Mouse (Mus musculus) embryonic facial prominence, embryonic 10.5 days (tissue): ENCODE measurements around the gene Ankef1. TPM values are rescaled to one million over a fixed set of nuclear protein-coding genes. Genes with fewer than 3 reads are reported as not detected.

Experiments
- DNase-seq: peaks from one replicate; pipeline ENCODE4 v3.0.0-alpha.2; 2017; ENCODE audit warnings: low spot score
- H3K27ac ChIP-seq: fragments of 300-500 bp; sonication (generic); replicated peaks from 2 replicates; pipeline ENCODE4 v1.5.1; 2016; ENCODE audit warnings: mild to moderate bottlenecking
- H3K27me3 ChIP-seq: fragments of 300-500 bp; sonication (generic); replicated peaks from 2 replicates; pipeline ENCODE4 v1.6.1; 2016; ENCODE audit warnings: low read depth, mild to moderate bottlenecking; ENCODE audit not compliant: poor library complexity, severe bottlenecking
- H3K36me3 ChIP-seq: fragments of 300-500 bp; sonication (generic); replicated peaks from 2 replicates; pipeline ENCODE4 v1.6.1; 2016; ENCODE audit warnings: mild to moderate bottlenecking, moderate library complexity
- H3K4me1 ChIP-seq: fragments of 300-500 bp; sonication (generic); 2 replicates; pipeline ENCODE4 v1.6.1; 2016
- H3K4me3 ChIP-seq: fragments of 300-500 bp; sonication (generic); 2 replicates; pipeline ENCODE4 v1.5.1; 2016; ENCODE audit warnings: mild to moderate bottlenecking, moderate library complexity
- H3K9me3 ChIP-seq: fragments of 300-500 bp; sonication (generic); 2 replicates; pipeline ENCODE4 v1.6.1; 2016; ENCODE audit warnings: mild to moderate bottlenecking
- WGBS: fragments of 180-500 bp; shearing (Covaris S2); methylation state at CpG from one replicate; pipeline ENCODE4 v1.1.7; 2016; 5-methylcytosine and 5-hydroxymethylcytosine counted together
- polyA plus RNA-seq: library from polyadenylated mRNA; unstranded; fragments of >200 nt; fragmentation: Nextera tagmentation; extraction: Ambion mirVana; gene quantifications from 2 replicates; pipeline ENCODE4 v1.2.1, GENCODE M21; 2016

Gene Ankef1
- polyA plus RNA-seq: 0.46 and 0.57 TPM in 2 replicates

GRCm38 (mm10) chr2:136501651-136502050, at the start of gene Ankef1:
Gene Ankef1 (plus strand): TSS chr2:136501910.
- Histone ChIP-seq H3K27ac (no peak within 1 kb of the TSS), H3K4me3 (no peak within 1 kb of the TSS), H3K4me1 (peaks cover 14% of the 10 kb centered on the region), H3K9me3 (no peaks in the 10 kb centered on the region), H3K27me3 (no peaks in the 10 kb centered on the region), H3K36me3 (no peaks in the 10 kb centered on the region)
- DNase-seq: no peak
- WGBS: 90% methylated on average over 1 of the region's 1 CpGs

- Histone ChIP-seq H3K9me3 (no peaks in the 10 kb centered on the region), H3K4me3 (no peak overlapping the region), H3K27ac (no peak overlapping the region), H3K4me1 (no peaks in the 10 kb centered on the region), H3K27me3 (no peaks in the 10 kb centered on the region), H3K36me3 (no peaks in the 10 kb centered on the region)
- DNase-seq: no peak
- 77% methylated on average over 2 of the region's 2 CpGs for WGBS
Measured at GRCm38 (mm10) chr2:136456468-136456867, 45.2 kb upstream of the Ankef1 start.

DNA sequence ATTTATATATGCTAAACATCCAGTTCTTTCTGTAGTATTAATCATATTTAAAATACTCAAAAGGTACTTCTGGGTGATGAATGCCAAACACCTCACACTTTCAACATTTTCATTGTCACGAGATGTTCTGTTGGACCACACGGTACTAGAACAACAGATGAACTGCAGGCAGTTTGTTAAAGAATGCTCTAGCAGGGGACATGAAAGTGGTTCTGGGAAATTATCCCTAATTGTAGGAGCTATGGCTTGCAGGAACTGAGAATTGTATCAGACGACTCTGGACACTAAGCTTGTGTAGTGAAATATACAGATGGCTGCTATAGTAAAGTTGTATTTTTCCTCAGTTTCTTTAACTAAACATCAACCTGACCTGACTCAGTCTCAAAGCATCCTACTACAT, 44.8 kb upstream of the Ankef1 start:
- no peaks in the 10 kb centered on the region for H3K36me3 ChIP-seq
- H3K4me1 ChIP-seq: no peaks in the 10 kb centered on the region
- H3K9me3 ChIP-seq: no peaks in the 10 kb centered on the region
- 73% methylated on average over 3 of the region's 3 CpGs for WGBS
- no peak overlapping the region for H3K4me3 ChIP-seq
- no peak for DNase-seq
- no peaks in the 10 kb centered on the region for H3K27me3 ChIP-seq
- H3K27ac ChIP-seq: no peak overlapping the region

DNA sequence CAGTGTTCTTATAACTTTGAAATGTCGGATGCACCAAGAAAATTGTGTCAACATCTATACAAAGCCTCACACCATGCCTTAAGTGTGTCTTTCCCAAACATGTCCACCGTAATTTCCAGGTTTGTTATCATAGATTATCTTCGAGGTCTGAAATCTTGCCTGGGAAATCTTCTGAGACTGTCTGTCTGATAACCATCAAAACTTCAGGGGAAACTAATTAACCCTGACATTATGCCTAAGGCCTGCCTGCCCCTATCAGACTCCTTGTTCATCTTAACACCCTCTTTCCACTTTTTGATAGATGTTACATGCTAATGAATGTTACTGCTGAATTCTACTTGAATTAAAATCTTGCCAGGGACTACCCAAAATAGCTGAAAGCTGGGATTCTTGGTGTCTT, 24.1 kb upstream of the Ankef1 start:
- H3K27ac ChIP-seq: no peak overlapping the region
- H3K4me3 ChIP-seq: no peak overlapping the region
- H3K27me3 ChIP-seq: no peaks in the 10 kb centered on the region
- H3K4me1 ChIP-seq: no peaks in the 10 kb centered on the region
- DNase-seq: no peak
- H3K36me3 ChIP-seq: no peaks in the 10 kb centered on the region
- H3K9me3 ChIP-seq: no peaks in the 10 kb centered on the region
- WGBS: 57% methylated on average over 3 of the region's 3 CpGs

DNA sequence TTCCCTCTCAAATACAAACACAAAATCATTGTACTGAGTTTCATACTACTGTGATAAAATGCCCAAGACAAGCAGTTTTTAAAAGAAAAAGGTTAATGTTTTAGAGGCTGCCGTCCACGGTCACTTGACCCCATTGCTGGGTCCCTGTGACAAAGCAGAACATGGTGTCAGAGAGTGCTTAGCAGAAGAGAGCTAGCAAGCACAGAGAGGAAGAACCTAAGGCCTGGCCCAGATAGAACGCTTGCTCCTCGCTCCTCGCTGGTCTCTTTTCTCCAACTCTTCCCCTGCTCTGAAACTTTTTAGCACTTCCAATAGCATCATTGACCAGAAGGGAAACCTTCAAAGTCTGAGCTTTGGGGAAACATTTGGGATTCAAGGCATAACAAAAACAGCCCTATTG, 19.4 kb upstream of the Ankef1 start:
- H3K4me3 ChIP-seq: no peak overlapping the region
- no peaks in the 10 kb centered on the region for H3K27me3 ChIP-seq
- H3K27ac ChIP-seq: no peak overlapping the region
- DNase-seq: no peak
- no peaks in the 10 kb centered on the region for H3K36me3 ChIP-seq
- H3K9me3 ChIP-seq: no peaks in the 10 kb centered on the region
- WGBS: 76% methylated on average over 5 of the region's 5 CpGs
- peaks cover 5% of the 10 kb centered on the region for H3K4me1 ChIP-seq

- Histone ChIP-seq H3K27ac (no peak overlapping the region), H3K9me3 (no peaks in the 10 kb centered on the region), H3K27me3 (no peaks in the 10 kb centered on the region), H3K4me1 (peaks cover 5% of the 10 kb centered on the region), H3K4me3 (no peak overlapping the region), H3K36me3 (no peaks in the 10 kb centered on the region)
- DNase-seq: no peak
- WGBS: 85% methylated on average over 3 of the region's 3 CpGs
Measured at GRCm38 (mm10) chr2:136483058-136483457, 18.7 kb upstream of the Ankef1 start.

DNA sequence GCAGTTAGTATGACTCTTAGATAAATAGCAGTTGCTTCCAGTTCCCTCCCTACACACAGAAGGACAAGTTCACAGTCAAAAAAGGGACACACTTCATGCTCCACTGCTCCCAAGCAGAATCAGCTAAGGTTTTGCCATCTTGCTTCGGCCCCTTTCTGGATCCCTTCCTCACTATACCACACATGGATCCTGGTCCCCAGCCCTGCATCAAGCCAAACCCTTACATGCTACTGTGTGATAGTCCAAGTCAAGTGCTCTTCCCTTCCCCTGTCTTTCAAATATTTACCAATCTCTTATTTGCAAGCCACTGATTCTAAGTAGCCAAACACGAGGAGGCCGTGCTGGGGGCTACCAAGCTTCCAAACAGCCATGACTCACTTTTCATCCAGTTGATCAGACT, 16.8 kb upstream of the Ankef1 start:
- no peak overlapping the region for H3K4me3 ChIP-seq
- WGBS: 84% methylated on average over 3 of the region's 3 CpGs
- no peaks in the 10 kb centered on the region for H3K36me3 ChIP-seq
- no peak overlapping the region for H3K27ac ChIP-seq
- H3K9me3 ChIP-seq: no peaks in the 10 kb centered on the region
- no peaks in the 10 kb centered on the region for H3K27me3 ChIP-seq
- H3K4me1 ChIP-seq: peaks cover 5% of the 10 kb centered on the region
- no peak for DNase-seq

GRCm38 (mm10) chr2:136485401-136485800, 16.3 kb upstream of the Ankef1 start:
- Histone ChIP-seq H3K27ac (no peak overlapping the region), H3K36me3 (no peaks in the 10 kb centered on the region), H3K4me3 (no peak overlapping the region), H3K4me1 (peaks cover 5% of the 10 kb centered on the region), H3K27me3 (no peaks in the 10 kb centered on the region), H3K9me3 (no peaks in the 10 kb centered on the region)
- 95% methylated on average over 1 of the region's 1 CpGs for WGBS
- no peak for DNase-seq

- H3K36me3 ChIP-seq: no peaks in the 10 kb centered on the region
- DNase-seq: peak; percentile 77
- H3K27ac ChIP-seq: peak overlapping the region; percentile 78
- no peaks in the 10 kb centered on the region for H3K9me3 ChIP-seq
- H3K4me1 ChIP-seq: peaks cover 5% of the 10 kb centered on the region
- H3K27me3 ChIP-seq: no peaks in the 10 kb centered on the region
- 19% methylated on average over 6 of the region's 6 CpGs for WGBS
- no peak overlapping the region for H3K4me3 ChIP-seq
Measured at GRCm38 (mm10) chr2:136485815-136486619, 15.7 kb upstream of the Ankef1 start.

DNA sequence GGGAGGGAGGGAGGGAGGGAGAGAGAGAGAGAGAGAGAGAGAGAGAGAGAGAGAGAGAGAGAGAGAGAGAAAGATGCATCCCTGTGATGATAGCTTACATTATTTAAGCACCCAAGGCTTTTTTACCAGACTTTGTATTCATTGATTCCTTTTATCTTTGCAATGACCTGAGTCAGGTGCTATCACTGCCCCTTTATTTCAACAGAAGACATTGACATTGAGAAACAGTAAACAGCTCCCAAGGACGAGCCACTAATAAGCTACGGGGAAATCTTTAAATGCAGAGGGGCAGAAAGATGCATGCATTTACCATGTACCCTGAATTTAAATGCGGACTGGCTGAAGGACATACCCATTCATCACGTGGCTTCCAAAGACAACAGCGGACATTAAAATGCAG, 14.7 kb upstream of the Ankef1 start:
- Histone ChIP-seq H3K27me3 (no peaks in the 10 kb centered on the region), H3K9me3 (no peaks in the 10 kb centered on the region), H3K4me3 (no peak overlapping the region), H3K27ac (no peak overlapping the region), H3K4me1 (peaks cover 5% of the 10 kb centered on the region), H3K36me3 (no peaks in the 10 kb centered on the region)
- 86% methylated on average over 5 of the region's 5 CpGs for WGBS
- DNase-seq: no peak

- H3K27ac ChIP-seq: no peak overlapping the region
Measured at GRCm38 (mm10) chr2:136511073-136511472, 9.4 kb downstream of the Ankef1 start.

DNA sequence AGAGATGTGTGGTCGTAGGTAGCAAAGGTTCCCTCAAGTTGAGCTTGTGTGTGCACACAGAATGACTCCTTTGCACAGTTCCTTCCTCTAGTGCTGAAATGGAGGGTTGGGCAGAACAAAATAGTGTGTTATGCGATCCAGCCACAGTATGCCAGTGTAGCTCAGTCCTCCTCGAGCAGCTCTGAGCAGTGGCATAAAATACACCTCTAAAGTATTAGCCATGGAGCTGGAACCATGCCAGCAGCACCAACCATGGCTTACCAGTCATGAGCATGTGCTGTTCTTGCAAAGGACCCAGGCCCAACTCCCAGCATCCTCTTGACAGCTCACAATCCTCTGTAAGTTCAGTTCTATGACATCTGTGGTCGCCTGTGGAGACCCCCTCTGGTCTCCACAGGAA, 10.0 kb downstream of the Ankef1 start:
- 0 out of 2 replicates have a peak, but pooled peaks cover 2% of the 10 kb centered on the region for H3K4me1 ChIP-seq
- H3K4me3 ChIP-seq: no peak overlapping the region
- no peaks in the 10 kb centered on the region for H3K9me3 ChIP-seq
- H3K27ac ChIP-seq: no peak overlapping the region
- no peak for DNase-seq
- H3K27me3 ChIP-seq: no peaks in the 10 kb centered on the region
- 81% methylated on average over 4 of the region's 4 CpGs for WGBS
- H3K36me3 ChIP-seq: no peaks in the 10 kb centered on the region

More at GRCm38 (mm10) chr2:136511073-136511472, 9.4 kb downstream of the Ankef1 start:
- H3K9me3 ChIP-seq: no peaks in the 10 kb centered on the region
- no peaks in the 10 kb centered on the region for H3K36me3 ChIP-seq
- H3K27me3 ChIP-seq: no peaks in the 10 kb centered on the region
- 0 out of 2 replicates have a peak, but pooled peaks cover 2% of the 10 kb centered on the region for H3K4me1 ChIP-seq
- H3K4me3 ChIP-seq: no peak overlapping the region
- DNase-seq: no peak
- WGBS: 45% methylated on average over 5 of the region's 5 CpGs

DNA sequence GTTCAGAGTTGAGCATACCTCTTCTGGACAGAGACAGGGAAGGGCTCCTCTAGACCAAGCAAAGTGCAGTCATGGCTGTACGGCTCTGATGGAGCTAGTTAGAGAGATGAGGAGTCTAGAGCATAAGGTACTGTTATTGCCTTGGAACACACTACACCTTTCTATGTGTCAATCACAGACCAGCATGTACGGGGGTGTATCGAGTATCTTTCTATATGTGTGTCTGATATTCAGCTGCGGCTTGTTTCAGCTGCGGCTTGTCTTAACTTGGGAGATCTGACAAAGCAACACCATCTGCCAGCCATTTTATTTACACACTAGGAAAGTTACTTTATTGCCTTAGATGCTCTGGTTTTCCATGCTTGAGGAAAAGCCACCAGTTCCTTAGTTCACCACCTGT, 11.1 kb downstream of the Ankef1 start:
- H3K27ac ChIP-seq: no peak overlapping the region
- no peaks in the 10 kb centered on the region for H3K36me3 ChIP-seq
- no peaks in the 10 kb centered on the region for H3K27me3 ChIP-seq
- H3K4me1 ChIP-seq: 0 out of 2 replicates have a peak, but pooled peaks cover 2% of the 10 kb centered on the region
- H3K4me3 ChIP-seq: no peak overlapping the region
- no peaks in the 10 kb centered on the region for H3K9me3 ChIP-seq
- no peak for DNase-seq
- 93% methylated on average over 5 of the region's 5 CpGs for WGBS
